Mouse (Mus musculus): ENCODE results near the gene Gm28308. TPM values are rescaled to one million over a fixed set of nuclear protein-coding genes. Genes with fewer than 3 reads are reported as not detected.

Gm28308 gene
- not detected in 2 replicates for polyA plus RNA-seq (2015; fragmentation: Nextera tagmentation; extraction: Ambion mirVana)

GRCm38 (mm10) chr6:52213119-52213986 lies at the start of gene Gm28308, which contains the start of gene Hoxa3:
Gene Gm28308, minus strand, starts transcription at chr6:52213339.
Gene Hoxa3, minus strand, starts transcription at chr6:52213336.

GRCm38 (mm10) chr6:52260654-52261575 lies 47.8 kb upstream of the Gm28308 start, which contains the start of gene Hoxa13:
Gene Hoxa13, minus strand, starts transcription at chr6:52260880.

DNA sequence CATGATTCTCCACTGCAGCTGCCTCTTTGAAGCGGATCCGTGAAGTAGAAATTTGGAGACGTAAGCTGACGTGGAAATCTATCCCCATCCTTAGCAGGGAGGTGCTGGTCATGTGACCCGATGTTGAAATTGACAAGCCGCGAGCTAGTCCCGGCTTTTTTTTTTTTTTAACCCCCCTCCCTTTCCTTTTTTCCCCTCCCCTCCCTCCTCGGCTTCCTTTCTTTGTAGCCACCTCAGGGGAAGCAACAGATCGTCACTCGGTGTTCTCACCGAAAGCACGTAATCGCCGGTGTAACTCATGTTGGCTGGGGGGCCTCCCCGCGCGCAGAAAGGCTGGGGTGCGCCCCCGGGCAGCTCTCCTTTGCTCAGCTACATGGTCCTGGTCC lies 32.6 kb upstream of the Gm28308 start, which contains the start of gene Hoxa11:
Gene Hoxa11 (minus strand): TSS at position 54 of the 386 bp plus-strand sequence.

GRCm38 (mm10) chr6:52240389-52241000 lies 27.4 kb upstream of the Gm28308 start, which contains the start of gene Hoxa10:
Gene Hoxa10, minus strand, starts transcription at chr6:52240854.

GRCm38 (mm10) chr6:52230516-52231165 lies 17.5 kb upstream of the Gm28308 start, which contains the start of gene Hoxa9:
Gene Hoxa9, minus strand, starts transcription at chr6:52231089.

DNA sequence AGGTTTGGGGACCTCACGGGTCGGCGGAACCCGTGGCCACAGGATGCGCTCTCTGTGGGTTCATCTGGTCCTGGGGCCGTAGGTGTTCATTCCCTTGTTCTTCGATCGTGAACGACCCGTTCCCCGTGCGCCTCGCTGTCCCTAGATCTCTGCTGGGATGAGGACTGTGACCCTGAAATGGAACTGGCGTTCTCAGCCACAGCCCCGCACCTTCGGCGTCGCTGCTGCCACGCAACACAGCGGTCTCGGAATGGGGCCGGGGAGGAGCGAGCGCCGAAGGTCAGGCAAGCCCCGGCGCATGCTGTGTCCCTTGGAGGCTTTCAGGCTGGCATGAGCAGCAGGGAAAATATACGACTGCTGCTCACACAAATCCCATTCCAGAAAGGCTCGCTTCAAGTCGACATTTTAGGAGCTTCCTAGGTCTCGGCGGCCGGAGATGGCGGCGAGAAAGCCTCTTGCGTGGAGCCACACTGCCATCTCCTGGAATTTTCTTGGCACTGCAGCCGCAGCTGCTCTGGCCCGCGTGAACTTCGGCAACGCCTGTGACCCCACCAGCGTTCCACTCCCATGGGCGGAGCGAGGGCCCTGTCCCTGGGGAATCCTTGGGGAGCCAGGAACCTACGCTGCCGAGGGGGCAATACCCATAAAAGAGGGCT lies 8.3 kb upstream of the Gm28308 start, which contains the start of gene Hoxa7:
Gene Hoxa7 (minus strand): TSS at position 518 of the 656 bp plus-strand sequence.

DNA sequence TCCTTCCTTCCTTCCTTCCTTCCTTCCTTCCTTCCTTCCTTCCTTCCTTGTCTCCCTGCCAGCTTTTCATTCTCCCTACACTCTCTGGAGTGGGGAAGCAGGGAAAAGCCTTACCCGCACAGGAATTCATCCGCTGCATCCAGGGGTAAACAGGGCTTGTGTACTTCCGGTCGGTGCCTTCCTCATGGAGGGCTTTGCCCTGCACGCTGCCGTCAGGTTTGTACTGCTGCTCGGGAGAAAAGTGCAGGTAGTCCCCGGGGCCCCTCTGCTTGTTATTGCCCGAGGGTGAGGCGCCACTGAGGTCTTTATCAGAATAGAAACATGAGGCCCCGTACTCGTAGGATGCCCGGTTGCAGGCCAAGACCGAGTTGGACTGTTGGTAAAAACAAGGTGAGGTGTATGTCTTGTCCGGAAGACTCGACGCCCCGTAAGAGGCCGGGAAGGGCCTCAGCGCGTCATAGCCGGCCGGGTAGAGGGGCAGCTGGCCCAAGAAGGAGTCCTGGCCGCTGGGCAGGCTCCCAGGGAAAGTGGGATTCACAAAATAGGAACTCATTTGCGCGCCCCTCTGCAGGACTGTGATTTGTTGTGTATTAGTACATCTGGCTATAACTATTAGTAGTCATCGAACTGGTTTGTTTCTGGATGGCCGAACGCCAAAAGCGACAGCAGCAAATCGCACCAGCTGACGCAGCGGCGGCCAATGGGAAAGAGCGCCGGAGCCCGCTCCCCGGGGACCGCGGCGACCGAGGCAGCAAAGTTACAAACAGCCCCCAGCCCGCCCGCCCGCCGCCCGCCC lies 4.9 kb downstream of the Gm28308 start, which contains the start of gene Hoxa6:
Gene Hoxa6 (minus strand): TSS at position 651 of the 796 bp plus-strand sequence.

DNA sequence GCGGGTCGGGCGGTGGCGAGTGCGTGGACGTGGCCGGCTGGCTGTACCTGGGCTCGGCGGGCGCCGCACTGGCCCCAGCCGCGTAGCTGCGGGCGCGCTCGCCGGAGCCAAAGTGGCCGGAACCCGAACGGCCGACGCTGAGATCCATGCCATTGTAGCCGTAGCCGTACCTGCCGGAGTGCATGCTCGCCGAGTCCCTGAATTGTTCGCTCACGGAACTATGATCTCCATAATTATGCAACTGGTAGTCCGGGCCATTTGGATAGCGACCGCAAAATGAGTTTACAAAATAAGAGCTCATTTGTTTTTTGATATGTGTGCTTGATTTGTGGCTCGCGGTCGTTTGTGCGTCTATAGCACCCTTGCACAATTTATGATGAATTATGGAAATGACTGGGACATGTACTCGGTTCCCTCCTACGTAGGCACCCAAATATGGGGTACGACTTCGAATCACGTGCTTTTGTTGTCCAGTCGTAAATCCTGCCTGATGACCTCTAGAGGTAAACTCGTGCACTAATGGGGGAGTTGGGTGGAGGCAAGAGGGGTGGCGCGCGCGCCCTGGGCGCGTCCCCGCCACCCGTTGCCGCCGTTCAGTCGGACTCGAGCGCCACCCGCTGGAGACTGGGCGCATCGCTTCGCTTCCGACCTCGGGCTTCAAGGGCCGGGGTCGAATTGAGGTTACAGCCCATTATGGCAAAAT lies 8.9 kb downstream of the Gm28308 start, which contains the start of gene Hoxa5:
Gene Hoxa5 (minus strand): TSS at position 538 of the 703 bp plus-strand sequence.

GRCm38 (mm10) chr6:52190906-52191810 lies 22.0 kb downstream of the Gm28308 start, which contains the start of gene Hoxa4:
Gene Hoxa4, minus strand, starts transcription at chr6:52191753.

DNA sequence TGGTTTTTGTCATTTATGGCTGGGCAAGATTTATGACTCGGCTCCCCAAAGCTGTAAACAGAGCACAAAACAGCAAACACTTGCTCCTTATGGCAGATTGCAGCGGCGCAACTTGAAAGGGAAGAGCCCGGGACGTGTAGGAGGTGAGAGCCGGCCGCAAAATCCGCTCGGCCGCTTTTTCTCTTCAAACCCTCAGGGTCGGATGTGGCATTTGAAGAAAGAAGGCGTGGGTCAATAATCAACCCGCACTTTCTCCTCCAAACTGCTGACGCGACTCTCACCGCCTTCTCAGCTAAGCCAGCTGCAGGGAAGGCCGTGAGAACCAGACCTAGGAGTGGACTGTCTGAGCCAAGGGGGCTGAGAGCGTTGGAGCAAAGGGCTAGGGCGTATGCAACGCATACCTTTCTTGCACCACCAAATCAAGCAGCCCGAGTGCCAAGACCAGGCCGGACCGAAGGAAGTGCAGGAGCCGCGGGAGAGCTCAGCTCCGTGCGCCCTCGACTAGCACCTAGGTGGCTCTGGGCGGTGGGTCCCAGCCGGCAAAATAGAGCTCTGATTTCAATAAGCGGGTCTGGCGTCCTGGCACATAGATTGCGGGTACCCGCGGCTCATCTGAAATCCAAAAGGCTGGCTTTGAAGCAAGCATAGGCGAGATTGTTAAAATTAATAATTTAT lies 35.9 kb downstream of the Gm28308 start, which contains the start of gene 5730596B20Rik:
Gene 5730596B20Rik (plus strand): TSS at position 438 of the 675 bp plus-strand sequence.

GRCm38 (mm10) chr6:52164626-52165440 lies 48.3 kb downstream of the Gm28308 start, which contains the start of gene Hoxa2:
Gene Hoxa2, minus strand, starts transcription at chr6:52164831.

DNA sequence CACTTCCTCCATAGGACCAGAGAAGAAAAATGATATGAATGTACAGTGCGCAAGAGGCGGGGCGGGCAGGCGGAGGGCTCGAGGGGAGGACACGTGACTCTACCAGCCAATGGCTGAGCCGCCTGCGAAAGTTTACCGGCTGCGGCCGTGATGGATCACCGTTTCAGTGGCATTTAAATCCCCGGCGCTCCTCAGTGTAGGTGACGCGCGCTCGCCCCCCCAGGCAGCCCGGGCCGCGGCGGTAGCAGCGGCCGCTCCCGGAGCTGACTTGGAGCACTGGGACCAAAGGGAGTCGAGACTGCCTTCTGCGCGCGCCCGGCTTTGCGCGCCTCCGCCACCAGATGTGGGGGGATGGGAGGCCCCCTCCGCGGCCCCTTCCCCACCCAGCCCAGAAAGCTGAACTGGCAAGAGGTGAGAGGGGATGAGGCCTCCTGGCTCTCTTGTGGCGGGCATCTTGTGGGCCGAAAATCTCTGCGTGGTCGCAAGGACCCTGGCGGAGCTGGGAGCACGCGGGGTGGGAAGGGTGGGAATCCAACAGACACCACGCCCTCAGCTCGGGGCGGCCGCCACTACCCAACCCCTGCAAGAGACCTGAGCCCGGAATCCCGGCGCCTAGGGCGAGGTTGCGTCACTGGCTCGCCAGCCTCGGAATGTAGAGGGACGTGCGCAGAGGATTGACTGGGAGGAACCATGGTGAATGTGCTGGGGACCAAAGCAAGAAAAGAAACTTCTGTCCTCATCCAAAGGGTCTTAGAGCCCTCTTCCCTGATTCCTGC lies 54.7 kb downstream of the Gm28308 start, which contains the start of gene Hoxa1:
Gene Hoxa1 (minus strand): TSS at position 42 of the 776 bp plus-strand sequence.

